In the genomic region with DNA sequence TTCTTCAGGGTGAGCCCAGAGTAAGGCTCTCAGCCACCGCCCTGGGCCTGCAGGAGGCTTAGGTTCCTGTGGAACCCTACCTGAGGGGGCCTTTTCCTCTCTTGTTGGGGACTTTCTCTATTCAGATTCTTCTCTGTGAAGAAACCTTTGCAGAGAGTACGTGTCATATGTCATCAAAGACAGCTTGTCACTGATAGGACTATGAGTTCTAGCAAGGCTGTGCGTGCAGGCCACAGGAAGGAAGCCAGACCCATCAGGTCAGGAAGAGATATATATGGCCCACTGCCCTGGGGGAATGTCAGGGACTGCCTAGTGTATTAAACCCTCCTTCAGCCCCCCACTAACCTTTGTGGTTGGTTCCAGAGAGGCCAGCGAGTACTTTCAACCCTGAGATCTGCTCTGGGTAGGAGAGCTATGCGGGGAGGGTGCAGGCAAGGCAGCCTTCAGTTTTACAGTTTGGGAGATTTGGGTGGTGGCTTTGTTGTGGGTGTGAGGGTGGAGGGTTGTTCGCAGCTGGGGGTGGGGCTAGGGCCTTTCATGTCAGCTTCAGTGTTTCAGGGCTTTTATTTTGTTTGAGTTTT, we compare ENCODE assay signal across 1 mouse cellular context.
TF ChIP-seq lines count a peak whose summit lies in the region.

No protein-coding gene starts in this region.

TF ChIP-seq in MEL, 35 proteins besides CTCF, POLR2A, EP300 and RAD21:
- no peak for TF ChIP-seq GABPA (IDR thresholded peaks at IDR 0.05; ENCODE audit: low read depth, low read length)
- no peak for TF ChIP-seq BHLHE40 (IDR thresholded peaks at IDR 0.05; ENCODE audit: borderline replicate concordance, low read depth, low read length)
- TF ChIP-seq USF1 (IDR thresholded peaks at IDR 0.05; ENCODE audit: low read depth, low read length) = no peak
- TF ChIP-seq SIN3A (IDR thresholded peaks at IDR 0.05; ENCODE audit: low read length) = no peak
- TF ChIP-seq CHD2 (IDR thresholded peaks at IDR 0.05; ENCODE audit: low read length) = no peak
- TF ChIP-seq UBTF (IDR thresholded peaks at IDR 0.05; ENCODE audit: borderline replicate concordance, insufficient read depth, low read depth, low read length) = no peak
- TF ChIP-seq MAX (IDR thresholded peaks at IDR 0.05; ENCODE audit: low read length) = no peak
- TF ChIP-seq TCF12 (IDR thresholded peaks at IDR 0.05; ENCODE audit: low read depth, low read length) = no peak
